Mouse (Mus musculus) testis, adult 2 months (tissue): ENCODE results near the gene Alg5.

Experiments used
- CTCF ChIP-seq: fragments of 200-500 bp; IDR thresholded peaks from 2 replicates; pipeline ENCODE4 v1.5.1; 2012; ENCODE audit warnings: low read depth, mild to moderate bottlenecking, inconsistent platforms, low read length, moderate library complexity; ENCODE audit not compliant: control insufficient read depth, insufficient read depth, insufficient replicate concordance
- POLR2A ChIP-seq: fragments of 200-500 bp; IDR thresholded peaks from 2 replicates; pipeline ENCODE4 v1.6.1; 2012; ENCODE audit warnings: low read depth, mild to moderate bottlenecking, inconsistent platforms, low read length, moderate library complexity; ENCODE audit not compliant: control insufficient read depth

DNA sequence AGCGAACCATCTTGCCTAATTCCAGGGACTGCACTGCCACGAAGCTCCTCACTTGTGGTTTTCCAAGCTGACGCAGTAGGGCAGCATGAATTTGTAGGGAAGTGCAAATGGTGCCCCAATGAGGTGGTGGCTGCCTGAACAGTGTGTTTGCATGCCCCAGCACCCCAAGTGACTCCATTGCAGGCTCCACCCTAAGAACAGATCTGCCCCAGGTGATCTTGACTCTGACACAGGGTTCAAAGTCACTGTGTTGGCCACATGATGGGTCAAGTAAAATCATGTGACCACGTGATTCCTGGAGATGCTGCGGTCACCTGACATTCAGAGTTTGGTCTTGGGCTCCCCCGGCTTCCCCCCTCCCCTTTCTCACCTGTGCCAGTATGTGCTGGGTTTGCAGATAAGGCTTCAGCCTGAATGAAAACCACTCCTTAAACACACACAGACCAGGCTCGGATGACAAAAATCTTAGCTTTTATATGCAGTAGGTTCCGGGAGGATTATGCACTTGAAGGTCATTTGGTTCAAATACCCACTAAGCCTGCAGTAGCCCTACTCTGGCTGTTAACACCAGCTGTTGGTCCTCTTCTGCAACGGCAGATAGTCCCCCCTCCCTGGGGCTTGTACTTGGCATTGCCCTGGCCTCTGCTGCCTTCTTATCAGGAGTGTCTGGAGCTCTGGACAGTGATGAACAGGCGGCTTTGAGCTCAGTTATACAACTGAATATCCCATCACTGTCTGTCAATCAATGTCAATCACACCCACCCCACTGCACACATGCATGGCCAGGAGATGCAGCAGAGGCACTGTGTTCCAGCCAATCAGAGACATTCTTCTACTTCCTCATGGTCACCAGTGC is 56.7 kb downstream of the Alg5 start:
- TF ChIP-seq CTCF (no peak), POLR2A (no peak)
